Mouse (Mus musculus) liver, embryonic 11.5 days (tissue): ENCODE results near the gene Shisa5. TPM values are rescaled to one million over a fixed set of nuclear protein-coding genes. Genes with fewer than 3 reads are reported as not detected.

Experiments
- ATAC-seq: fragments of 200-750 bp; cut with Nextera tagmentation; replicated peaks from 2 replicates; pipeline ENCODE4 v1.8.0; 2017; ENCODE audit warnings: moderate number of reproducible peaks, mild to moderate bottlenecking, moderate TSS enrichment, moderate library complexity; ENCODE audit not compliant: low FRiP score
- DNase-seq: peaks from one replicate; pipeline ENCODE4 v3.0.0-alpha.2; 2017; ENCODE audit warnings: low spot score
- H3K27ac ChIP-seq: fragments of 300-500 bp; sonication (generic); 2 replicates; pipeline ENCODE4 v1.5.1; 2014; ENCODE audit warnings: mild to moderate bottlenecking, low read depth, low read length, control low read depth
- H3K27me3 ChIP-seq: fragments of 300-500 bp; sonication (generic); replicated peaks from 2 replicates; pipeline ENCODE4 v1.6.1; 2014; ENCODE audit warnings: low read length, mixed read lengths; ENCODE audit not compliant: control insufficient read depth, insufficient read depth
- H3K36me3 ChIP-seq: fragments of 300-500 bp; sonication (generic); 2 replicates; pipeline ENCODE4 v1.6.1; 2014; ENCODE audit warnings: mild to moderate bottlenecking, low read length, moderate library complexity, mixed read lengths; ENCODE audit not compliant: control insufficient read depth, insufficient read depth
- H3K4me1 ChIP-seq: fragments of 300-500 bp; sonication (generic); replicated peaks from 2 replicates; pipeline ENCODE4 v1.6.1; 2014; ENCODE audit warnings: low read length, mixed read lengths; ENCODE audit not compliant: control insufficient read depth, insufficient read depth
- H3K4me2 ChIP-seq: fragments of 300-500 bp; sonication (generic); 2 replicates; pipeline ENCODE4 v1.6.1; 2014; ENCODE audit warnings: mild to moderate bottlenecking, control low read depth, moderate library complexity
- H3K4me3 ChIP-seq: fragments of 300-500 bp; sonication (generic); 2 replicates; pipeline ENCODE4 v1.5.1; 2014; ENCODE audit warnings: low read depth, low read length, control low read depth
- H3K9ac ChIP-seq: fragments of 300-500 bp; sonication (generic); 2 replicates; pipeline ENCODE4 v1.6.1; 2014; ENCODE audit warnings: low read depth, low read length, control low read depth
- H3K9me3 ChIP-seq: fragments of 300-500 bp; sonication (generic); 2 replicates; pipeline ENCODE4 v1.6.1; 2016; ENCODE audit warnings: low read length, inconsistent platforms, mixed read lengths; ENCODE audit not compliant: control insufficient read depth
- WGBS: fragments of 180-500 bp; shearing (Covaris S2); extraction: QIAGEN DNeasy Blood & Tissue Kit; methylation state at CpG from one replicate; pipeline ENCODE4 v1.1.7; 2014; 5-methylcytosine and 5-hydroxymethylcytosine counted together
- polyA plus RNA-seq: library from polyadenylated mRNA; unstranded; fragments of >200 nt; fragmentation: Nextera tagmentation; extraction: Ambion mirVana; gene quantifications from 2 replicates; pipeline ENCODE4 v1.2.1, GENCODE M21; 2014

The Shisa5 gene
- polyA plus RNA-seq, result 33.7 and 34.3 TPM in 2 replicates

DNA sequence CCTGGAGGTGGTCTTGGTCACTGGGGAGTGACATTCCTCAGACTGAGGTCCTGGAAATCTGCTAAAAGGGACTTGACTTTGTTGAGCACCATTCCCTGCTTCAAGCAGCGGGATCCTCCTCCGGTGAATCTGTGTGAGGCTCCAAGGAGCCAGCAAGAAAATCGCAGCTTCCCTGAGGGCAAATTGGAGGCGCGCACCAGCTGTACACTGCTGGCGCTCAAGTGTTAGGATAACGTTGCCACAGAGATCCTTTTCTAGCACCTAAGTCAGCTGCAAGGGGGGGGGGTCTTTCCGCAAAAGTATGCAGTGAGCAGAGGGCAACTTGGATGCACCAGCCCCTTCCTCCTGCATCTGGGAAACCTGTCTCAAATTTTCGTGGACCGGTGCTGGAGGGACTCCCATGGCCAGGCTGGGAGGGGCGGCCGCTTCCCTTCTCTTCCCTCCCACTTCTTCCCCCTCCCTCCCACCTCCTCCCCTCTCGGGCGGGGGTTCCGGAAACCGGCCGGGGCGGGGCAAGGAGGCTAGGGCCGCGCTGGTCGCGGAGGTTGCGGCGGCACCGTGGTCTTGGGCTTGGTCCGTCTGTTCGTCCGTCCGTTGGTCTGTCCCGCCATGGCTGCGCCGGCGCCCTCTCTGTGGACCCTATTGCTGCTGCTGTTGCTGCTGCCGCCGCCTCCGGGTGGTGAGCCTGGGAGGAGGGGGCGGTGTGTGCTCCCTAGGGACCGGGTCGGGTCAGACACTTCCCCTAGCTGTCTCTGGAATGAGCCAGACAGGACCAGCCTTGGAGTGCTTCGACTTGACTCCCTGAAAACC is at the start of gene Shisa5:
TSS of gene Shisa5 (plus strand) at position 480 of the 810 bp plus-strand sequence.
- H3K4me3 ChIP-seq, result peak within 1 kb of the TSS; percentile 72
- H3K9ac ChIP-seq, result peak within 1 kb of the TSS; percentile 70
- H3K27me3 ChIP-seq, result no peaks in the 10 kb centered on the region
- H3K9me3 ChIP-seq, result no peaks in the 10 kb centered on the region
- WGBS, result 1% methylated on average over 36 of the region's 40 CpGs
- H3K4me1 ChIP-seq, result peaks cover 17% of the 10 kb centered on the region
- DNase-seq (peak; percentile 85), ATAC-seq (peak; percentile 88)
- H3K27ac ChIP-seq, result no peak within 1 kb of the TSS; the same call in 1 of the 2 replicates
- H3K36me3 ChIP-seq, result no peaks in the 10 kb centered on the region
- H3K4me2 ChIP-seq, result peak within 1 kb of the TSS; percentile 93

DNA sequence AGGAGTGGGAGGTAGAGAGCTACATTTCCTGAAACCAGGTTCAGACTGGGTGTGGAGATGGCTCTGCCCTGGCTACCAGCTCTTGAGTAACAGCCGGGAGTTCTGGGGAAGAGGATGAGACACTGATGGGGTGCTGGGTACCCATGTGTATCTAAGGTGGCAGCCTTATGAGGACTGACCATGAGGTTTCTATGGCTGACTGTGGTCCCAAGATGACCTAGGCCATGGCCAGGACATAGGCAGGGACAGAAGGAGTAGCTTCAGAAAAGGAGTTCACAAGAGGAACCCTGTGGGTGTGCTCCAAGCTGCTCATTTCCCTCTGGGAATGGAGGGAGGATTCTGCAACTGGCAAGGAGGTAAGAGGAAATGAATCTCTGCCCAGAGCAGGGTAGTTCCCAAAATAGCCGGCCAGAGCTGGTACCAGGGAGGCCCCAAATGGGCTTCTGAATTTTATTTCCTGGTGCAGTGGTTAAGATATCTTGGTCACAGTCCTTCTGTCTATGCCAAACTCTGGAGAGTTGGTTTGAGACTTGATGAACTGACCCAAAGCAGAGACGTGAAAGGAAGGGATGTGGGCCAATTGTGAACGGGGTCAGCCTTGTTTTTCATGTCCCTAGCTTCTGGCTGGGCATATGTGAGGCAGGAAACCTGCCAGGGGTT is 48.4 kb upstream of the Shisa5 start:
- H3K9ac ChIP-seq, result no peak overlapping the region
- H3K4me3 ChIP-seq, result no peak overlapping the region
- no peaks in the 10 kb centered on the region for H3K27me3 ChIP-seq
- H3K27ac ChIP-seq, result no peak overlapping the region
- H3K4me1 ChIP-seq, result peaks cover 37% of the 10 kb centered on the region
- no peaks in the 10 kb centered on the region for H3K36me3 ChIP-seq
- no peak overlapping the region for H3K4me2 ChIP-seq
- ATAC-seq (no peak), DNase-seq (no peak)
- no peaks in the 10 kb centered on the region for H3K9me3 ChIP-seq
- 79% methylated on average over 4 of the region's 4 CpGs for WGBS

DNA sequence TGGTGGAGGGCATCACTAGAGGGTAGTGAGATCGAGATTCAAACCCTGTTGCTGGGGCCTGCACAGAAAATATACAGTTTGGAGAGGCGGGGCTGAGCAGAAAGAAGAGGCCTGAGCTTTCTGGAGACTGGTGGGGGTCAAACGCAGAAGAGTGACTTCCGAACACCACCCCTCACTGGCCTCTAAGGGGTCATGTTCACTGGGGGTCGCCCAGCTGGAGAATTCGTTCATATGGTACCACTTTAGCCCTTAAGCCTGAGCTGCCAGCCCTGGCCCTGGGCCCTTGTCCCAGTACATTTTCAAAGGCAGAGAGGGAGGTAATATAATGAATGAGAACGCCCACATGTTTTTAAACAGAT is 47.9 kb upstream of the Shisa5 start:
- Histone ChIP-seq H3K4me2 (no peak overlapping the region), H3K4me3 (no peak overlapping the region), H3K9me3 (no peaks in the 10 kb centered on the region), H3K4me1 (peaks cover 41% of the 10 kb centered on the region), H3K9ac (no peak overlapping the region), H3K36me3 (no peaks in the 10 kb centered on the region), H3K27ac (no peak overlapping the region), H3K27me3 (no peaks in the 10 kb centered on the region)
- 71% methylated on average over 7 of the region's 7 CpGs for WGBS
- DNase-seq (no peak), ATAC-seq (no peak)

DNA sequence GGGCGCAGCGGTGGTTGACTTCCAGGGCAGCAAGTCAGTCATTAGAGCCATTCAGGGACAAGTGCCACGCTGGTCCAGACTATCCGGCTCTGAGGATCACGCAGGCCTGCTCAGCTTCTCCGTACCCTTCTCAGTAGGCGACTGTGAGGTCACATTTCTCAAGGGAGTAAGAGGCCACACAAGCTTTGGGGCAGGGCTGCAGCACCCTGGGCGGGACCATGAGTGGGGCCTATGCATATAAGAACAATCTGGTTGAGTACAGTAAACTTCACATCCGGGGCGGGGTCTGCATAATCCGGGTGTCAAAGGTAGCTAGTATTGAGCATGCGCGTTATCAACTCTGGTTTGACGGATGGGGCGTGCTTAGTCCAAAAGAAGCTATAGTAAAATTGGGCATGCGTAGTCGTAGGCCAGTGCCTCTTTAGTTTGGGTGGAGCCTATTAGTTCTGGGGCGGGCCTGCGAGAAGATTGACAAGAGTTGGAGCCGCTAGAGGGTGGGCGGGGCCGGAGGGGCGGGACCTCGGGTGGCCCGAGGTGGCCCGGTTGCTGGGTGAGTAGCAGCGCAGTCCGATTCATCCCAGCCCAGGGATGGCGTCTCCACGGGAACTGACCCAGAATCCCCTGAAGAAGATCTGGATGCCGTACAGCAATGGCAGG is 46.8 kb upstream of the Shisa5 start, which contains the start of gene Pfkfb4:
TSS of gene Pfkfb4 (plus strand) at position 351 of the 657 bp plus-strand sequence.
- Histone ChIP-seq H3K4me2 (peak within 1 kb of the TSS; percentile 95), H3K9ac (peak within 1 kb of the TSS; percentile 61), H3K4me3 (peak within 1 kb of the TSS; percentile 67), H3K4me1 (peaks cover 52% of the 10 kb centered on the region), H3K9me3 (no peaks in the 10 kb centered on the region), H3K27me3 (no peaks in the 10 kb centered on the region), H3K36me3 (no peaks in the 10 kb centered on the region), H3K27ac (peak within 1 kb of the TSS; percentile 82)
- ATAC-seq, result peak; percentile 96
- whole genome bisulfite sequencing, result 3% methylated on average over 31 of the region's 31 CpGs
- peak; percentile 95 for DNase-seq

DNA sequence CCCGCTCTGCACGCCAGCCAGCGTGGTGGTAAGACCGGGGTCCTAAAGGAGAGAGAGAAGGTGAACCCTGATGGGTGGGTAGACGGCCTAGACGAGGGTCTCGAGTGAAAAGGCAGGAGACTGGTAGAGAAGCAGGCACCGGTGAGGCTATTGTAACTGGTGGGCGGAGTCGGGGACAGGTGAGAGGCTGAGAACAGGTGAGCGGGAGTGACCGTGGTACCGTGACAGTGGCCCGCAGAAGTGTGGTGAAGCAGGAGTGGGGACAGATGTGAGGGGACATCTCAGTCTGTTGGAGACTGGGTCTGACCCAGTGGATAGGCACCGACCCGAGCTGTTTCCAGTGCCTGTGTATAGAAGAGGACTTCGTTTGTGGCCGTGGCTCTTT is 46.3 kb upstream of the Shisa5 start:
- Histone ChIP-seq H3K4me2 (peak overlapping the region; percentile 95), H3K9me3 (no peaks in the 10 kb centered on the region), H3K4me3 (peak overlapping the region; percentile 67), H3K36me3 (no peaks in the 10 kb centered on the region), H3K9ac (peak overlapping the region; percentile 58), H3K4me1 (peaks cover 53% of the 10 kb centered on the region), H3K27ac (no peak overlapping the region), H3K27me3 (no peaks in the 10 kb centered on the region)
- ATAC-seq (no peak; the same call in 1 of the 2 replicates), DNase-seq (no peak)
- 18% methylated on average over 18 of the region's 18 CpGs for WGBS

DNA sequence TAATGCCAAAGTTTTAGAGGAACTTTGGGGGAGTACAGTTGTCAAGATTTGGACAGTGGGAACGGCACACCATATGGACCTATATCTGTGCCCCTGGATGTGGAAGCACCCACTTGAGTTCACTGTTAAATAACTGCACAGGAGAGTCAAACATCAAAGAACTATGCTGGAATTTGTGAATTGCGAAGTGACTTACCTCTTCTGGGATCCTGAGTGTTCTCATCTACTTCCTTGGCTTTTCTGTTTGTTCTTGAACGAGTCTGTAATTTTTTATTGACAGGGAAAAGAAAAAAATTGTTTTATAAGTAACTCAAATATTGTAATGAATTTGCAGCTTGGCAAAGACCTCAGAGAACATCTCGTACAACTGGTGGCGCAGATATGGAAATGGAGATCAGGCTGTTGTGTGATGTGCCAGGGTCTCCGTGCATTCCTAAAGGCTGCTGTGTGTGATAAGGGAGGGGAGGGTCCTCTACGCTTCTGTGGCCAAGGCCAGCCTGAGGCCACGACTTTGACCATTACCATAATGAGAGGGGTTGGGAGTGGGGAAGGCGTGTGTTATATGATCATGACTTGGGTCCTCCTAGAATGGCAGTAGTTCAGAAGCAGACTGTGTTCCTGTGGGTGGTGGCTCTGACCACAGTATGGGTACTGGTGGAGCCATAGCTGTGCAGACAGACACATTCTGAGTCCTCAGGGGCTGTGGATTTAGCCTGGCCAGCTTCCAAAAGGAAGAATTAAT is 45.6 kb upstream of the Shisa5 start:
- Histone ChIP-seq H3K27ac (0 out of 2 replicates have a peak overlapping the region, but pooled peaks have one; percentile 15), H3K27me3 (no peaks in the 10 kb centered on the region), H3K4me3 (peak overlapping the region; percentile 67), H3K4me2 (peak overlapping the region; percentile 95), H3K9me3 (no peaks in the 10 kb centered on the region), H3K9ac (peak overlapping the region; percentile 58), H3K4me1 (peaks cover 49% of the 10 kb centered on the region), H3K36me3 (no peaks in the 10 kb centered on the region)
- DNase-seq, result no peak
- 49% methylated on average over 9 of the region's 9 CpGs for whole genome bisulfite sequencing
- ATAC-seq, result no peak

DNA sequence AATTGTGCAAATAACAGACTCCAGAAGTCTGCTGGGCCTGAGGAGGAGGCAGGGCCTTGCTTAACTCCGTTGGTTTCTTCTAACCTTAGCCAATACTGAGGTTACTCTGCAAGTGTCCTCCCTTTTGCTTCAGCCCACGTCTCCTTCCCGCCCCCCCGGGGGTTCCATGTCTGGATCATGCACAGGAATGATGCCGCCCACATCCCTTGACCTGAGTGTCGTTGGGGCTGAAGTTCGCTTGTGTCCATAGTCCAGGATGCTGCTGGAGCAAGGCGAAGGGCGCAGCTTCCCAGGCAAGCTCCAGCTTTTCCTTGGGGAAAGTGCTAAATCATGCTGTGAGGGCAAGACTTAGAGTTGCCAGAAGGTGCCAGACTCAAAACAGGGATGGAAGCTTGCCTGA is 42.0 kb upstream of the Shisa5 start:
- 68% methylated on average over 9 of the region's 9 CpGs for WGBS
- Histone ChIP-seq H3K9me3 (no peaks in the 10 kb centered on the region), H3K27me3 (no peaks in the 10 kb centered on the region), H3K4me3 (no peak overlapping the region), H3K36me3 (no peaks in the 10 kb centered on the region), H3K9ac (no peak overlapping the region), H3K4me1 (peaks cover 30% of the 10 kb centered on the region), H3K27ac (no peak overlapping the region), H3K4me2 (peak overlapping the region; percentile 25; the same call in 1 of the 2 replicates)
- no peak for DNase-seq
- ATAC-seq, result no peak
